Mouse (Mus musculus) heart, postnatal 0 days (tissue): ENCODE measurements at regions not wholly inside any gene's neighbourhood (a gene's known extent, or its start where the extent isn't known, plus 50 kb on each side); places are given as distances from the start of the nearest gene placed in this dataset.
A peak's percentile ranks its signal among the peaks of the same experiment; 100 is the strongest.

Experiments used
- CTCF ChIP-seq: IDR thresholded peaks from 2 replicates; pipeline ENCODE4 v1.5.1; 2016; ENCODE audit warnings: antibody characterized with exemption, control low read depth, low read depth
- EP300 ChIP-seq: IDR thresholded peaks from 2 replicates; pipeline ENCODE4 v1.6.1; 2016; ENCODE audit warnings: antibody characterized with exemption, low read depth

DNA sequence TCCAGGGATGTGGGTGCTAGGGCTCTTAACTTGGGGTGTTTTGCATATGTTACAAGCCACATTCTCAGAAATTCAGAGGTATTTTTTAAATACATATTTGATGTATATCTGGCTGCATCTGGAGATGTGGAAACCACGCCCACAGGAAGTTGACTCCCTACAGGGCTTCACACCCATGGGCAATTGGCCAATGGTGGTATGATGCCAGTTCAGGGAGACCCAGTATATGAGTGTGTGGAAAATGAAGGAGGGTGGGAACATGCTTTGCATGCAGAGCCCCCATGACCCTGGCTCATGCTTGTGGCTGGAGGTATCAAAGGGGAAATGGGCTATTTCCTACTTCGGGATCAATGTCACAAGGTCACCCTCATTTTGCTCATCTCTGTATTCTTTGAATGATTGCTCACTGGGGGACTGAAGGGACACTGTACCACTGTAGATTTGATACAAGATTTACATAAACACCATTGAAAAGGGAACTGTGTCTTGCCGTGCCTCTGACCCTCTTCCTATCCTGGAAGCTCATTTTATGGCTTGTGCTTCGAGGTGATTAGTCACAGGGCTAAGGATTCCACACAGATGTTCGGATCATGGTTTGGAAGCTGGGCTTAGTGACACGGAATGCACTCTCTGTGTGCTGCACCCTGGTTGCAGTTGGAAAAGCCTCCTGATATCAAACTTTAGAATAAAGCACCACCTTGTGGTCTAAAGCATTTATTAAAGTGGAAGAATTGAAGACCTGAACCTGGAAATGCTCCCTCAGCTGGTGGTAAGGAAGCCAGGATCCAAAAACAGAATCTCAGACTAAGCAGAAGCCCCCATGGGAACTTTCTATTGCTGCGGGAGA is 56.8 kb upstream of the Edn1 start:
- TF ChIP-seq CTCF (peak; percentile 72), EP300 (no peak)
